Mouse (Mus musculus) neural tube, embryonic 14.5 days (tissue): ENCODE measurements at regions not wholly inside any gene's neighbourhood (a gene's known extent, or its start where the extent isn't known, plus 50 kb on each side); places are given as distances from the start of the nearest gene placed in this dataset.

Source experiments
- ATAC-seq: fragments of 200-750 bp; cut with Nextera tagmentation; 2 replicates; pipeline ENCODE4 v1.8.0; 2017; ENCODE audit warnings: low read depth, mild to moderate bottlenecking, moderate TSS enrichment, moderate library complexity
- H3K27ac ChIP-seq: fragments of 300-500 bp; sonication (generic); 2 replicates; pipeline ENCODE4 v1.5.1; 2014; ENCODE audit warnings: low read depth, mild to moderate bottlenecking, control low read depth, low read length, moderate library complexity, mixed read lengths
- H3K27me3 ChIP-seq: fragments of 300-500 bp; sonication (generic); 2 replicates; pipeline ENCODE4 v1.6.1; 2014; ENCODE audit warnings: low read length; ENCODE audit not compliant: control insufficient read depth, insufficient read depth
- H3K36me3 ChIP-seq: fragments of 300-500 bp; sonication (generic); 2 replicates; pipeline ENCODE4 v1.6.1; 2014; ENCODE audit warnings: low read length, mixed read lengths; ENCODE audit not compliant: control insufficient read depth, insufficient read depth
- H3K4me1 ChIP-seq: fragments of 300-500 bp; sonication (generic); 2 replicates; pipeline ENCODE4 v1.6.1; 2014; ENCODE audit warnings: low read length; ENCODE audit not compliant: control insufficient read depth, insufficient read depth
- H3K4me2 ChIP-seq: fragments of 300-500 bp; sonication (generic); 2 replicates; pipeline ENCODE4 v1.6.1; 2014; ENCODE audit warnings: mild to moderate bottlenecking, low read depth, low read length, control low read depth
- H3K4me3 ChIP-seq: fragments of 300-500 bp; sonication (generic); 2 replicates; pipeline ENCODE4 v1.5.1; 2014; ENCODE audit warnings: low read depth, low read length, control low read depth, mixed read lengths
- H3K9ac ChIP-seq: fragments of 300-500 bp; sonication (generic); replicated peaks from 2 replicates; pipeline ENCODE4 v1.6.1; 2014; ENCODE audit warnings: low read depth, mild to moderate bottlenecking, control low read depth, low read length, mixed read lengths
- H3K9me3 ChIP-seq: fragments of 300-500 bp; sonication (generic); 2 replicates; pipeline ENCODE4 v1.6.1; 2016; ENCODE audit warnings: low read length; ENCODE audit not compliant: control insufficient read depth
- WGBS: fragments of 180-500 bp; shearing (Covaris S2); extraction: QIAGEN DNeasy Blood & Tissue Kit; methylation state at CpG from one replicate; pipeline ENCODE4 v1.1.7; 2014; 5-methylcytosine and 5-hydroxymethylcytosine counted together

DNA sequence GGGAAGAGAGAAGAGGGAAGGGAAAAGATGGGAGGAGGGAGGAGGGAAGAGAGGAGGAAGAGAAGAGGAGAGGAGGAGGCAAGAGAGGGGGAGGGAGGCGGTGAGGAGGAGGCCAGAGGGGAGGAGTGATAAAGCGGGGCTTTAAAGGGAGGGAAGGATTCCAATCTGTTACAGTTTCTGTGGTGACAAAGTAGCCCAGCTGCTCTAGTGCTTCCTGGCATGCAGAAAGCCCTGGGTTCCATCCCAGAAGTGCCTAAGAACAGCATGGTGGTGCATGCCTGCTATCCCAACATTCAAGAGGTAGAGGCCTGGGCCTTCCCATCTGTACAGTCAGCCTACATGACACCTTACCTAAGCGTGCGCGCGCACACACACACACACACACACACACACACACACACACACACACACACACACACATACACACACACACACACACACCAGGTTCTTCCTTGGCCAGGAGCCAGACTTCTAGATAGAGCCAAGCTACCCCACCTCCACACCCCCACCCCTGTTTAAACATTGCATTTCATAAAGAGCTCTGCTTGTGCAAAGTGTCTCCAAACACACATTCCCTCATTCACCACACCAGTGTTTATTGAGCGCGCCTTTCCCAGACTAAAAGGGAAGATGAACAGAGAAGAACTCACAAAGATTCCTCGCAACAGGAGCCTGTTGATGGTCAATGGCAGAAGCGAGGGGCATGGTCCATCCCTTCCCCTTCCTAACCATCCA lies 226.4 kb downstream of the Cbln4 start:
- Histone ChIP-seq H3K36me3 (no peaks in the 10 kb centered on the region), H3K9ac (no peak overlapping the region), H3K27me3 (no peaks in the 10 kb centered on the region), H3K9me3 (no peaks in the 10 kb centered on the region), H3K4me2 (no peak overlapping the region), H3K4me3 (no peak overlapping the region), H3K27ac (no peak overlapping the region), H3K4me1 (no peaks in the 10 kb centered on the region)
- ATAC-seq: 0 out of 2 replicates have a peak, but pooled peaks have one; percentile 31
- 81% methylated on average over 9 of the region's 10 CpGs for WGBS

GRCm38 (mm10) chr2:171812701-171813100 lies 230.6 kb downstream of the Cbln4 start:
- ATAC-seq: no peak
- Histone ChIP-seq H3K4me1 (no peaks in the 10 kb centered on the region), H3K4me3 (no peak overlapping the region), H3K27ac (no peak overlapping the region), H3K27me3 (no peaks in the 10 kb centered on the region), H3K9ac (no peak overlapping the region), H3K4me2 (no peak overlapping the region), H3K9me3 (no peaks in the 10 kb centered on the region), H3K36me3 (no peaks in the 10 kb centered on the region)
- WGBS: 73% methylated on average over 3 of the region's 3 CpGs

DNA sequence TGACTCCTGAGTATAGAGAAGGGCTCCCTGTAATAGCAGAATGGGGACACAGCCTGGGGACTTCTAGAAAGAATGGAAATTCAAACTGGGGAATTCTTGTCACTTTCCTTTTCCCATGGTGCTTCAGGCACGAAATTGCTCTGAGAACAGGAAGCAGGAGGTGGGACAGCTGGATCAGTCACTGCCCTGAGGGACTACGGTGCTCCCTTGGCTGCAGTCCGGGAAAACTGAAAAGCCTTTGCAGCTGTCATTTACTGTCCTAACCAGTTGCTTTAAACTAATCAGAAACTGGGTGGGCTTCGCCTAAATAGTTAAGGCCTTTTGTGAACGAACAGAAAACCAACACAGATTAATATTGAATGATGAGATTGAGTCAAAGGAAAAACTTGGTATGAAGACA lies 237.9 kb downstream of the Cbln4 start:
- H3K36me3 ChIP-seq: no peaks in the 10 kb centered on the region
- 60% methylated on average over 5 of the region's 5 CpGs for WGBS
- no peak overlapping the region for H3K27ac ChIP-seq
- no peak overlapping the region for H3K4me2 ChIP-seq
- no peak overlapping the region for H3K4me3 ChIP-seq
- H3K9me3 ChIP-seq: no peaks in the 10 kb centered on the region
- H3K27me3 ChIP-seq: no peaks in the 10 kb centered on the region
- no peak overlapping the region for H3K9ac ChIP-seq
- H3K4me1 ChIP-seq: no peaks in the 10 kb centered on the region
- ATAC-seq: no peak

DNA sequence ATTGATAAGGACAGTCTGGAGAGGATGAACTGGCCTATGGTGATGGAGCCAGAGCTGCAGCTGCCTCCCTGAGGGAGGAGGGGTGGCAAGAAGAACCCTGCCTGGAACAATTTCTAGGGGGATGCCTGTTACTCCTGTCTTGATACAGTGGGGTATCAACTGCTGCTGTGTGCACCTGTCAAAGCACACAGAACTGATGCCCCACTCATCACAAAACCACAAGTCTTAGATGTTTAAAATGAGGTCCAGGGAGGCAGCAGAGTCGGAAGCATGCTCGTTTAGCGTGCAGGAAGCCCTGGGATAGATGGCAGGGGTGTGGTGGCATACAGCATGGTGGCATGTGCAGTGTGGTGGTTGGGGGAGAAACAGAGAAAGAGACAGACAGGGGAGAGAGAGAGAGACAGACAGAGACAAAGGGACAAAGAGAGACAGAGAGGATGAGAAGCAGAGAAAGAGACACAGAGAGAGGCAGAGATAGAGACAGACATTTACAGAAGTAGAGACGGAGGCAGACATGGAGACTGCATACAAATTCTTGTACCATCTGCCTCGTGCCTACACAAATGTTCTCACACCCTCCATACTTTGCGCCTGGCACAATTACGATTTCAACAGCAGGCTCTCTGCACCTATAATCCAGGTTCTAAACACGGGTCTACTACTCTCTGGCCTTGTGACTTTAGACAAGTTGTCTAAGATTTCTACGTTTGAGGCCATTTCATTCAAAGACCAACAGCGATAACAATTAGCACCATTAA lies 242.6 kb downstream of the Cbln4 start:
- no peaks in the 10 kb centered on the region for H3K9me3 ChIP-seq
- 87% methylated on average over 10 of the region's 10 CpGs for WGBS

DNA sequence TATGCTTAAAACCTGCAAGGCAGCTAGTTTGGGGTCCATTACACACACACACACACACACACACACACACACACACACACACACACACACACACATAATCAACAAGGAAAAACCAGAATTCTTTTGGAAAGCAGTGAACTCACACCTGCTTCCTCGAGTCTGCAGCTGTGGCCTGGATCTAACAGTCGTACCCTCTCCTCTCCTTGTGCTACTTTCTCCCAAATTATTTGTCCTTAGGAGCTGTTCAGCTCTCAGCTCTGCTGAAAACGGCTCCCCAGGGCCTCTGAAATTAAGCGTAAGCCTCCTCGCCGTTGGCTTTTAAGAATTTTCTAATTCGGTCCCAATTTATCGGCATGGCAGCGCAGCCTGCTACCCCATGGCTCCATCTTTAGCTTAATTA lies 243.9 kb downstream of the Cbln4 start:
- peak overlapping the region; percentile 14; the same call in 1 of the 2 replicates for H3K4me2 ChIP-seq
- 22% methylated on average over 9 of the region's 9 CpGs for WGBS
- H3K4me3 ChIP-seq: no peak overlapping the region
- H3K9ac ChIP-seq: no peak overlapping the region
- H3K27ac ChIP-seq: no peak overlapping the region
- no peaks in the 10 kb centered on the region for H3K27me3 ChIP-seq
- peaks cover 8% of the 10 kb centered on the region; the same call in 1 of the 2 replicates for H3K4me1 ChIP-seq
- H3K36me3 ChIP-seq: no peaks in the 10 kb centered on the region
- peak; percentile 56 for ATAC-seq
- no peaks in the 10 kb centered on the region for H3K9me3 ChIP-seq

More for the DNA sequence above, 242.6 kb downstream of the Cbln4 start:
- Histone ChIP-seq H3K27ac (no peak overlapping the region), H3K4me2 (no peak overlapping the region), H3K27me3 (no peaks in the 10 kb centered on the region), H3K4me1 (peaks cover 8% of the 10 kb centered on the region; the same call in 1 of the 2 replicates), H3K9ac (no peak overlapping the region), H3K36me3 (no peaks in the 10 kb centered on the region), H3K4me3 (no peak overlapping the region)
- no peak for ATAC-seq

- Histone ChIP-seq H3K4me2 (no peak overlapping the region), H3K36me3 (no peaks in the 10 kb centered on the region), H3K9me3 (no peaks in the 10 kb centered on the region), H3K4me3 (no peak overlapping the region), H3K9ac (no peak overlapping the region), H3K27me3 (no peaks in the 10 kb centered on the region), H3K27ac (no peak overlapping the region), H3K4me1 (no peaks in the 10 kb centered on the region)
- WGBS: 76% methylated on average over 9 of the region's 9 CpGs
- ATAC-seq: no peak
These were observed 252.6 kb downstream of the Cbln4 start for GRCm38 (mm10) chr2:171790686-171791085.

DNA sequence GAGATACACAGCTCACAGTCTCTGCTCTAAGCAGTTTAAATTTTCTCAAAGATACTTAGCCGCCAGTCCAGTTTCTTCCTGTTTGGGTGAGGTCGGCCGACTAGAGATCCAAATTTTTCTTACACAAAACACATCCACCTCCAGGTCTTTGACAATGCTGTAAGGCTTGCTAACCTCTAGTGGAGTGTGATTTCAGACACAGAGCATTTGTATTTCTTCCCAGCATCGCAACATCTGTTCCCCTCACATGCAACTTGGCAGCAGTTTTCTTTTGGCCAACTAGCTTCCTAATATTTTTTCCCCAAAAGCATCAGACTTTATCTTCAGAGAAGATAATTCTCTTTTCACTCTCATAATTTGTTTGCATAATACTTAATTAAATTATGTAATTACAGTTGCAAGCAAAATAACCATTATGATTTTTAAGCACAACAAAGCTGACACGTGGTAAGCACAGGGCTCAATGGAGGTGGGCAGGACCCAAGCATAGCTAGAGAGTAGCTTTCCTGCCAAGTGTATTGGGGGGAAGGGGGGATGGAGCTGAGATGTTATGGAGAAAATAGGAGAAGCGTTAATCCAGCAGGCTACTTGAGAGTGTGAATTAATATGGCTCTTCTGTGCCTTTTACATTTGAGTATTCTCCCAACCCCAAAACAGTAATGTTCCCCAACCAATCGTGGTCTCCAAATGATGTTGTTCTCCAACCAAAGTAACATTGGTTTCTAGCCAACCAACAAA lies 276.9 kb downstream of the Cbln4 start:
- no peak overlapping the region for H3K27ac ChIP-seq
- H3K9ac ChIP-seq: no peak overlapping the region
- no peaks in the 10 kb centered on the region for H3K4me1 ChIP-seq
- H3K4me3 ChIP-seq: no peak overlapping the region
- H3K9me3 ChIP-seq: no peaks in the 10 kb centered on the region
- H3K4me2 ChIP-seq: no peak overlapping the region
- 82% methylated on average over 7 of the region's 7 CpGs for WGBS
- H3K36me3 ChIP-seq: no peaks in the 10 kb centered on the region
- no peaks in the 10 kb centered on the region for H3K27me3 ChIP-seq
- ATAC-seq: no peak

DNA sequence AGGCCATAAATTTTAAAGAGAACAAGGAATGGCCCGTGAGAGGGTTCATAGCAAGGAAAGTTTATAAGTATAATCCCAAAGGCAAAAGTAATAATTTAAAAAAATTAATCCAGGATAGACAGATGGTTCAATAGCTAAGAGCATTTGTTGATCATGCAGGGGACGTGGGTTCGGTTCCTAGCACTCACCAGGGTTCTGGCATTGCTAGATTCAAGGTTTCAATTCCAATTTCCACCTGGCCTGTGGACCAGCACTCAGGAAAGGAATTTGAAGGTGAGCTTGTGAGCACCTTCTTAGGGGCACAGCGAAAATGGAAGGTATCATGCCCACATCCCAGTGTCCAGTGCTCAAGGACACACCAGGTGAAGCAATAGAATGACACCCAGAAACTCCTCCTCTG lies 278.2 kb downstream of the Cbln4 start:
- Histone ChIP-seq H3K27ac (no peak overlapping the region), H3K9ac (no peak overlapping the region), H3K36me3 (no peaks in the 10 kb centered on the region), H3K9me3 (no peaks in the 10 kb centered on the region), H3K4me2 (no peak overlapping the region), H3K27me3 (no peaks in the 10 kb centered on the region), H3K4me1 (no peaks in the 10 kb centered on the region), H3K4me3 (no peak overlapping the region)
- ATAC-seq: no peak
- WGBS: 82% methylated on average over 4 of the region's 4 CpGs

DNA sequence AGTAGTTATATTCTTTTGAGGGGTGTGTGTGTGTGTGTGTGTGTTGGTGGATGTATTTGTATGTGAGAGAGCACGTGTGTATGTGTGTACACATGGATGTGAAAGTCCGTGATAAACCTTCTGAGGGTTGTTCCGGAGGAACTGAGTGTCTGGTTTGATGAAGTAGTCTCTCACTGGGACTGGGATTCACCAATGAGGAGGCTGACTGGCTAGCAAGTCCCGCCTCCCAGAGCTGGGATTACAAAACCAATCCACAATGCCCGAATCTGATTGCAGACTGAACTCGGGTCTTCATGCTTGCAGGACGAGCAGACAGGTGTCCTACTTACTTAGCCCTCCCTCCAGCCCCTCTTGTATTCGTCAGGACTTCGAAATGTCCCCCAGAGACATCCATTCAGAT lies 289.8 kb downstream of the Cbln4 start:
- Histone ChIP-seq H3K9ac (no peak overlapping the region), H3K4me3 (no peak overlapping the region), H3K36me3 (no peaks in the 10 kb centered on the region), H3K27ac (no peak overlapping the region), H3K9me3 (no peaks in the 10 kb centered on the region), H3K4me1 (no peaks in the 10 kb centered on the region), H3K4me2 (no peak overlapping the region), H3K27me3 (no peaks in the 10 kb centered on the region)
- WGBS: 73% methylated on average over 9 of the region's 9 CpGs
- ATAC-seq: no peak
